In the genomic region with DNA sequence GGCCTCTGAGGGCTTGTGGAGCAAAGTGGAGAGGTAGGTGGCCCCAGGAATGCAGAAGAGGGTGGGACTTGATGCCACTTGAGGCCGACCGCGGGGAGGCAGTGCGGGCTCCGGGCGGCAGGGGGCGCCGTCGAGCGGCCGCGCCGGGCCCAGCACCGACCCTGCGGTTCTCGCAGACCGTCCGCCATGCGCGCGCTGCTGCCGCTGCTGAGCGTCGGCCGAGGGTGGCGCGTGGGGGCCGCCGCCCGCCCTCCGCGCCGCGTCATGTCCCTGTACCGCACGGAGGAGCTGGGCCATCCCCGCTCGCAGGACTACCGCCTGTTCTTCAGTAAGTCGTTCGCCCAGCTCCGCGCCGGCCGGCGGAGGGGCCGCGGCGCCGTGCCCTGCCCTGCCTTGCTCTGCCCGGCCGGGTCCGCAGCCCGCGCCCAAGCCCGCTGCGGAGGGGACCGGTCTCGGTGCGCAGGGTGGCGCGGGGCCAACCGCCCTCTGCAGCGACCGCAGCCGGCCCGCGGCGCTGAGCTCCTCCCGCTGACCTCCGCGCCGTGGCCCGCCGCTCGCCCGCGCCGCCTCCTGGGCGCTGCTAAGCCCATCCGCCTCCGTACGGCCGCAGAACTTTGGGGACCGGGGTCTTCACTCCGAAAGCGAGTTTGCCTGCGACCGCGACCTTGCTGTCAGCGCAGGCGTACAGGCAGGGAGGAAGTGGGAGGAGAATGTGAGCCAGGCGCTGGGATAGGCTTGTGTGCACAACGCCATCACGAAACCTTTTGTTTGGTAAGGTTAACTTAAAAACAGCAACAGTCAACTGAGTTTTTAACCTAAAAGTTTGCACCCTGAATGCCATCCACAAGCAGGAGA, we compare ENCODE assay signal across 8 mouse cellular contexts. TPM values are rescaled to one million over a fixed set of nuclear protein-coding genes. Genes with fewer than 3 reads are reported as not detected.
A peak's percentile ranks its signal among the peaks of the same experiment; 100 is the strongest.
DNase-seq lines count a peak whose midpoint lies in the region; ATAC-seq lines count a peak whose summit lies in the region.

A gene (plus strand): TSS at position 157 of the 855 bp plus-strand sequence.

- under 1% methylated on average over 90 of the region's 95 CpGs for WGBS in heart, embryonic 13.5 days
- WGBS in liver, embryonic 13.5 days (ENCODE audit: insufficient replicate concordance): under 1% methylated on average over 95 of the region's 95 CpGs
- under 1% methylated on average over 93 of the region's 95 CpGs for WGBS in stomach, embryonic 16.5 days

- peak within 1 kb of the TSS; percentile 97 for H3K27ac ChIP-seq in heart, embryonic 13.5 days (replicated peaks)
- peak within 1 kb of the TSS; percentile 85 for H3K27ac ChIP-seq in liver, embryonic 13.5 days
- peak within 1 kb of the TSS; percentile 98 for H3K27ac ChIP-seq in stomach, embryonic 16.5 days (ENCODE audit: low read length)

- H3K4me3 ChIP-seq in heart, embryonic 13.5 days: peak within 1 kb of the TSS; percentile 85
- peak within 1 kb of the TSS; percentile 81 for H3K4me3 ChIP-seq in liver, embryonic 13.5 days (replicated peaks)
- peak within 1 kb of the TSS; percentile 82 for H3K4me3 ChIP-seq in stomach, embryonic 16.5 days (replicated peaks; ENCODE audit: low read length)

- peak within 1 kb of the TSS; percentile 73 for H3K4me2 ChIP-seq in heart, embryonic 13.5 days
- H3K4me2 ChIP-seq in liver, embryonic 13.5 days: peak within 1 kb of the TSS; percentile 88
- H3K4me2 ChIP-seq in stomach, embryonic 16.5 days (ENCODE audit: low read depth, low read length): peak within 1 kb of the TSS; percentile 76

- peak; percentile 80 for ATAC-seq in erythroid progenitor cell, adult 5-6 weeks (replicated peaks; ENCODE audit: low FRiP score, poor library complexity, severe bottlenecking)
- ATAC-seq in heart, embryonic 13.5 days (ENCODE audit: extremely low read depth, insufficient number of reproducible peaks, low FRiP score, low TSS enrichment): peak; percentile 82
- ATAC-seq in liver, embryonic 13.5 days (ENCODE audit: low read depth): peak; percentile 88
- peak; percentile 92 for ATAC-seq in stomach, embryonic 16.5 days (ENCODE audit: insufficient read depth, low FRiP score)

- DNase-seq in CD4-positive helper T cell, adult 2 months (ENCODE audit: low read depth, low spot score): peak; percentile 93
- peak; percentile 78 for DNase-seq in brain, embryonic 18.5 days (ENCODE audit: low read depth, low spot score)
- DNase-seq in kidney, postnatal 10 days: peak; percentile 90
- DNase-seq in liver, embryonic 13.5 days: peak; percentile 62
- DNase-seq in neural tube, embryonic 10.5 days (ENCODE audit: extremely low spot score, low spot score): peak; percentile 82

- peaks cover 5% of the 10 kb centered on the region; the same call in 1 of the 2 replicates for H3K36me3 ChIP-seq in heart, embryonic 13.5 days
- no peaks in the 10 kb centered on the region for H3K36me3 ChIP-seq in liver, embryonic 13.5 days
- 0 out of 2 replicates have a peak, but pooled peaks cover 2% of the 10 kb centered on the region for H3K36me3 ChIP-seq in stomach, embryonic 16.5 days (ENCODE audit: control insufficient read depth, insufficient read depth, low read length)

- no peaks in the 10 kb centered on the region for H3K27me3 ChIP-seq in heart, embryonic 13.5 days (replicated peaks)
- no peaks in the 10 kb centered on the region for H3K27me3 ChIP-seq in liver, embryonic 13.5 days
- no peaks in the 10 kb centered on the region for H3K27me3 ChIP-seq in stomach, embryonic 16.5 days (ENCODE audit: control insufficient read depth, insufficient read depth, low read length)

- peaks cover 12% of the 10 kb centered on the region for H3K4me1 ChIP-seq in heart, embryonic 13.5 days
- H3K4me1 ChIP-seq in liver, embryonic 13.5 days (replicated peaks): peaks cover 32% of the 10 kb centered on the region
- no peaks in the 10 kb centered on the region; the same call in 1 of the 2 replicates for H3K4me1 ChIP-seq in stomach, embryonic 16.5 days (ENCODE audit: control insufficient read depth, insufficient read depth, low read length)

- H3K9me3 ChIP-seq in heart, embryonic 13.5 days: peaks cover 7% of the 10 kb centered on the region; the same call in 1 of the 2 replicates
- no peaks in the 10 kb centered on the region for H3K9me3 ChIP-seq in liver, embryonic 13.5 days (replicated peaks)
- H3K9me3 ChIP-seq in stomach, embryonic 16.5 days (replicated peaks; ENCODE audit: control insufficient read depth, low read length): peaks cover 12% of the 10 kb centered on the region; the same call in 1 of the 2 replicates

- H3K9ac ChIP-seq in heart, embryonic 13.5 days: peak within 1 kb of the TSS; percentile 96
- peak within 1 kb of the TSS; percentile 88 for H3K9ac ChIP-seq in liver, embryonic 13.5 days
- peak within 1 kb of the TSS; percentile 97 for H3K9ac ChIP-seq in stomach, embryonic 16.5 days (ENCODE audit: low read length)

RNA-seq across cellular contexts. Expression of the gene that starts here (rescaled TPM):
- total RNA-seq in erythroid progenitor cell, adult 5-6 weeks (2015; ENCODE audit: low replicate concordance): 8.8 and 15.1 TPM in 2 replicates
- total RNA-seq in erythroid progenitor cell, adult 5-6 weeks (2017; ENCODE audit: low replicate concordance): 27.2 and 30.9 TPM in 2 replicates
- polyA plus RNA-seq in heart, embryonic 13.5 days (2015; fragmentation: Nextera tagmentation; extraction: Ambion mirVana): 110 and 122 TPM in 2 replicates
- polyA plus RNA-seq in liver, embryonic 13.5 days (2015; fragmentation: Nextera tagmentation; extraction: Ambion mirVana): 61.7 and 67.9 TPM in 2 replicates
- 89.6 and 89.8 TPM in 2 replicates for polyA plus RNA-seq in stomach, embryonic 16.5 days (2015; fragmentation: Nextera tagmentation; extraction: Ambion mirVana)

Comparison
In these comparisons a context has a peak if more than half of its experiments do, and no peak if none do; other contexts are left out.
1. Peak in every context shown above with its lines: DNase-seq, ATAC-seq, H3K4me3 ChIP-seq and H3K27ac ChIP-seq.